Mouse (Mus musculus): ENCODE measurements around the gene Ppp4r1. TPM values are rescaled to one million over a fixed set of nuclear protein-coding genes. Genes with fewer than 3 reads are reported as not detected.

Gene Ppp4r1
- total RNA-seq, 4 experiments from 2014 or later: 61.5 to 75.7 (median 67.7) TPM

DNA sequence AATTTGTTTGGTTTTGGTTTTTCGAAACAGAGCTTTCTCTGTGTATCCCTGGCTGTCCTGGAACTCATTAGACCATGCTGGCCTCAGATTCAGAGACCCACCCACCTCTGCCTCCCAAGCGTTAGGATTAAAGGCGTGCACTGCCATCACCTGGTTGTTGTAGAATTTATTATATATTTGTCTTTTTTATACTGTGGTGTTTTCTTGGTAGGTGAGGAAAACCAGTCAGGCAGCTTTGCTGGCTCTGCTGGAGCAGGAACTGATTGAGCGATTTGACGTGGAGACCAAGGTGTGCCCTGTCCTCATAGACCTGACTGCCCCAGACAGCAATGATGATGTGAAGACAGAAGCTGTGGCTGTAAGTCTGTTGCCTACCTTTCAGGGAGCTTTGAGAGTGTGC lies 28.7 kb downstream of the Ppp4r1 start:
- no peak for DNase-seq

- DNase-seq: no peak
Measured at GRCm38 (mm10) chr17:65813763-65814162, 31.4 kb downstream of the Ppp4r1 start.

DNA sequence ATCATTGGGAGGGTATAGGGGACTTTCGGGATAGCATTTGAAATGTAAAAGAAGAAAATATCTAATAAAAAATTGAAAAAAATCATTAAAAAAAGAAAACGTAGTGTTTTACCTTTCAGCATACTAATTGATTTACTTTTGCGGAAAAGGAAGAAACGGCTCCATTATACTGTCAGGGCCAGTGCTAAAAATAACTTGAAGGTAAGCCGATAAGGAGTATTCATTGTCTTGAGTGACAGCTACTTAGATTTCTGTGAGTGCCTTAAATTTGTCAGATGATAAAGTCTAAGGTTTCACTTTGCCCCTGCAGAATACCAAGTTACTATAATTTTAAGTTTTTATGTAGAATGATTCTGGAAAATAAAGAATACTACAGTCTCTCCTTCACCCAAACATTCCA lies 37.8 kb downstream of the Ppp4r1 start:
- DNase-seq: no peak

- no peak for DNase-seq
Measured at GRCm38 (mm10) chr17:65822423-65822822, 40.0 kb downstream of the Ppp4r1 start.

GRCm38 (mm10) chr17:65824246-65824645 lies 41.9 kb downstream of the Ppp4r1 start:
- no peak for DNase-seq

GRCm38 (mm10) chr17:65826257-65826656 lies 43.9 kb downstream of the Ppp4r1 start:
- DNase-seq: no peak

DNA sequence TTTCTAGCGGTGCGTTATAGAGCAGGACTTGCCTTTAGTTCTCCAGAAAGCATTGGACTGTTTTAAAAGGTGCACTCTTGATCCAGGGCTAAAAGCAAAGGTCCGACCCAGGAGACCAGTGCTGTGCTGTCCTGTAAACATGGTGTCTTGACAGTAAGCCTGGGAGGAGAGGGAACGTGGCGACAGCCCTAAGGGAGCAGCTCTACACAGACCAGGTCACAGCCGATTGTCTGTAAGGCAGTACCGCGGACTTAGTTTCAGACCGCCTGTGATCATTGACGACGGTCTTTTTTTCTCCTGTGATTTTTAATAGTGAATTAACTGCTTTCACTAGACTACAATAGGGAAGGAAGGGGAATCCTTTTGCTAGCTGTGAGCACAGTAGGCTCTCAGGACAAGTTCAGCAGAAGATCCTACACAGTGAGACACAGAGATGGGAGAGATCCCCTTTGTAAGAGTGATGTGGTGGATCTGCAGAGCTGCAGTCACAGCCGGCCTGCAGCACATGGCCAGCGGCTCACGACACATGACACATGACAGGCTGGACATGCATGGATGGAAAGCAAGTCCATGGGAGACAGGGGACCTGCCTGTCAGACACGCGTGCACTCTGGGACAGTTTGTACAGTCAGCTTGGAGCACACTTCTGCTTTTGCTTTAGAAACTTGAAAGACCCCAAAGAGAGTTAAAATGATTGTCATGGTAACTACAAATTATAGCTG lies 44.9 kb downstream of the Ppp4r1 start:
- no peak for DNase-seq

DNA sequence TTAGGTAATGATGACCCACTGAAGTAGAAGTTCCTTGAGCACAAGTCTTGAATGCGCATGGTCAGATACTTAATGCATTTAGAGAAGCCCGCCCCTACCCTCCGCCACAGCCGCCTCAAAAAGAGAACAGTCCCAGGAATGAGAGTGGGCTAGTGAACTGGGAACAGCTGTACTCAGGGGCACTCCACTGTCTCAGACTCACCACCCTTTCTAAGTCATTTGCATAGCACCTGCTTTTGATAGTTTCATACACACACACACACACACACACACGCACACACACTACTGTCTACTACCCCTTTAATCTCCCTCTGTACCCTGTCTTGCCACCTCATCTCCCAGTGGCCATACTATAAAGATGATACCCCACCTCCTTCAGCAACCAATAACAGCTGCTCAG lies 45.5 kb downstream of the Ppp4r1 start:
- DNase-seq: no peak

DNA sequence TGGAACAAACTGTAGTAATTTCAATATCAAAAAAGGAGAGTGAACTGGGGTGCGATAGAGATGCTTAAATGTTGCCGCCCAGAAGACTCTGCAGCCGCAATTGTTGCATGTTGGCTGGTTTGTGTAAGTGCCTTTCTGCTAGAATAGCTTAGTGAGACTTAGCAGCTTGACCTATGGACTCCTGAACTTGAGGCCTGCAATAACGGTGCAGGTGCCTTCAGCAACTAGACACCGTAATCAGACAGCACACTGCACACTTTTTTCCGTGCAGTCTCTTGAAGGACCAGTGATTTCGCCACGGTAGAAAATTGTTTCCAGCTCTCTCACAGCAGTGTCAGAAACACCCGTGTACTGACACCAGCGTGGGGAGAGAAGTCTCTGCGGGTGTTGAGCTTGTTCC lies 46.6 kb downstream of the Ppp4r1 start:
- no peak for DNase-seq

DNA sequence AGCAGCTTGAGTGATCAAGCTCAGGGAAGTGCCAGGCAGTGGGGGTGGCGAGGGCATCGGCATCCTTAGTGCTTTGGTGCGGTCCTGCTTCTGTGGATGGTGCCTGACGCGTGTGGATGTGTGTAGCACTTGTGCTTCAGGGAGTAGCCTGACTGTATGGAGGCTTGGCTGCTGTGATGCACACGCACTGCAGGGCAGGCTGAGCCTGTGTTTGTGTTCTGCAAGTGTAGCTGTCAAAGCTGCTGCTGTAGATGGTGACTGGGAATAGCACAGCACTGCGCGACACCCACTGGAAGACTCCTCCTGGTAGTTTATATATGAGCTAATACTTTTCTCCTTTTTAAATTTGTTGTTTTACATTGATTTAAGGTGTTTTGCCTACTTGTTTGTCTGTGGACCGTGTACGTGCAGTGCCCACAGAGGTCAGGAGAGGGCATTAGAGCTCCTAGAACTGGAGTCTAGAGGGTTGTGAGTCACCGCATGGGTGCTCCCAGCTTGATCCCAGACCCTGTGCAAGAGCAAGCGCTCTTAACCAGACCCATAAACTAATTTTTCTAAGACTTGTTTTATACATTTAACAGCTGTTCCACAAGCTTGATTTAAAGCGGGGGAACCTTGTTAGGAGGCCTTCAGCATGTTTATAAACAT lies 48.0 kb downstream of the Ppp4r1 start:
- DNase-seq: no peak

GRCm38 (mm10) chr17:65833891-65834290 lies 51.5 kb downstream of the Ppp4r1 start:
- no peak for DNase-seq

GRCm38 (mm10) chr17:65836746-65837145 lies 54.4 kb downstream of the Ppp4r1 start:
- DNase-seq: no peak

GRCm38 (mm10) chr17:65839541-65840256 lies 57.3 kb downstream of the Ppp4r1 start:
- DNase-seq: no peak

- DNase-seq: no peak
Measured at GRCm38 (mm10) chr17:65842669-65843381, 60.5 kb downstream of the Ppp4r1 start.

DNA sequence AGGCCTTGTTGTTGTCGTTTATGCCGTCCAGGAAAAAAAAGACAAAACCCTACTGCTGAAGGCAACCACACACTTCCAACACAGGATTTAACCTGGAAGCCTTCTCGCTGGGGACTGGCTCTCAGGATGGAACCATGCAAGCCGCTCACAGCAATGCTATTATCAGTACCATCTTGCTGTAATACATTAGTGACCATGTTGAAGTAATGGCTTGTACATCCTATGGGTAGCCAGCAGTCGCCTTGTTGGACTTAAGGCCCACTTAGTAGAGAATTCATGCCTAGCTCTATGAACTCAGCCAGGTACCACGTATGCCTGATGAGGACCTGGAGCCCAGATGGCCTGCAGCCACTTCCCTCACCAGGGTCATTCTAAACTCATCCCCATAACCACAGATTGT lies 63.0 kb downstream of the Ppp4r1 start:
- no peak for DNase-seq

DNA sequence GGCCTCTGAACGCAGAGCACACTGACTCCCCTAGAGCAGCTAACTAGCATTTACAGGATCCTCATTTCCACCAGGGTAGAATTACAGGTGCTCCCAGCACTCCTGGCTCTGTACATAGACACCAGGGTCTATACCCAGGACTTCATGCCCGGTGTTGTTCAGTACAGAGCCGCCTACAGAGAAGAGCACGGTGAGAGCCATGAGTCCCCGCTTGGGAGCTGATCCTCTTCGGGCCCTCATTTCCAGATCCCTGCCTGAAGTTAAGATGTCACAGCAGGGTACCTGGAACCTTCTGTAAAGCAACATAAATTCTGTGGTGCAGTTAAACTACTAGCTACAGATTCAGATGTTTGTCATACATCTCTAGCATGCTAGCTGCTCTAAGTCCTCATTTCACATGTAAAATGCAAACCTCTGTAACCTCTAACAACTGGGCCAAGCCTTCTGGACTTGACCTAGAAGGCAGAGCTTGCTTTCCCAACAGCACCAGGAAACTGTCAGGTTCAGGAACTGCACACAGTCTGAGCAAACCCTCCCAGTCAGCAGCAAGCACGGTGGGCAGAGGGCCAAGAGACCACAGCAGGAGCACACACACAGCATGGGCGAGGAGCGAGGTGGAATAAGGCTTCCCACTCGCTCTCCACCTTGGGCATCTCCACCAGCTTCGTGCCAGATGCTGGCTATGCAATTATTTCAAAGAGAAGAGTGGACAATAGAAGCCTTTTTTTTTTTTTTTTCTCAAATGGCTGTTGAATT lies 65.5 kb downstream of the Ppp4r1 start:
- no peak for DNase-seq

GRCm38 (mm10) chr17:65850487-65850886 lies 68.1 kb downstream of the Ppp4r1 start:
- no peak for DNase-seq

DNA sequence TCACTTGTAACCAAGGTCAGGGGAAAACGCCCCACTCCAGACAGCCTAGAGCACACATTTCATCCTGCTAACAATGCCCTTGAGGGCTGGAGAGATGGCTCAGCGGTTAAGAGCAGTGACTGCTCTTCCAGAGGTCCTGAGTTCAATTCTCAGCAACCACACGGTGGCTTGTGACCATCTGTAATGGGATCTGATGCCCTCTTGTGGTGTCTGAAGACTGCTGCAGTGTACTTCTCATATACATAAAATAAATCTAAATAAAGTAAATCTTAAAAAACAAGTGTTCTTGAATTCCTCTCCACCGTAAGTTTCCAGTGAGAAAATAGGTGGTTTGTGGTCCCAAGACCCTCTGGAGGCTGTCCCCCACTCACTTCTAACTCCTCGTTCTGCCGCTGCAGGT lies 69.4 kb downstream of the Ppp4r1 start:
- DNase-seq: no peak

- DNase-seq: no peak
Measured at GRCm38 (mm10) chr17:65853326-65853725, 71.0 kb downstream of the Ppp4r1 start.

DNA sequence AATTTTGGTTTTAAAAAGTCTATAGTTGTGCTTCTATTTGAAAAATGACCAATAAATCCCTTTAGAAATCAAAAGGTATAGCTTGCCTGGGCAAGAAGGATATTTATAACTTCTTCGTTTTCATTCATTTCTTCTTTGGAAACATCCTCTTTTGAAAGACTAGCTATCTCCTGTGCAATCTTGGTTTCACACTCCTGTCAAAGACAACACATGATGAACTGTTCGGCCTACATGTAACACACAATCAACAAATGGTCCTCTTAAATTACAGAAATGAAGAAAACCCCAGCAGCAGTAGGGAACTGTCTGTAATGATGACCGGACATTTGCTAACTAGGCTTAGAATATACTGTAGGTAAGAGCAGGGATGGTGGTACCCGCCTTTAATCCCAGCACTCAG lies 71.6 kb downstream of the Ppp4r1 start:
- DNase-seq: no peak

DNA sequence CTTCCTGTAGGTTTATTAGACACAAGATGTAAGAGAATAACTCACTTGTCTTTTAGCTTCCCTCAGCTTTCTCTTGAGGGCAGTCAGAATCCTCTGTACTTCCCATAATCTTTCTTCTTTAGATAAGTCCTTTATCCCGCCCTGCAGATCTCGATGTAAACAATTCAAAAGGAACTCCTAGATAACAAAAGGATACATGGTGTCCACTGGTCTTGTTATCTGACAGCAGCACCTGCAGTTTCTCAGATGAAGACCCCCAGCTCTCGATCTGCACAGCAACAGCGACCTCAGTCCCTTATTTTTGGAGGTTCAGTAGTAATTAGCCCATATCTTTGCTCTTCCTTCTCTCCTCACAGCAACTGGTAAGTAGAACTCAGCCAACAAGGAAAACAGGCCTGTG lies 75.2 kb downstream of the Ppp4r1 start:
- no peak for DNase-seq

GRCm38 (mm10) chr17:65862579-65862978 lies 80.2 kb downstream of the Ppp4r1 start:
- no peak for DNase-seq

Data from adrenal gland, adult 8-10 months (tissue).